Mouse (Mus musculus) left cerebral cortex, postnatal 4 days (tissue): ENCODE measurements around the gene Tcirg1. TPM values are rescaled to one million over a fixed set of nuclear protein-coding genes. Genes with fewer than 3 reads are reported as not detected.
A peak's percentile ranks its signal among the peaks of the same experiment; 100 is the strongest.

Experiments used
- DNase-seq: peaks from one replicate; pipeline ENCODE4 v3.0.0-alpha.2; 2022
- intact Hi-C: fragments of 180-260 bp; cut with DNase I; formaldehyde crosslinking; loops from one replicate; pipeline ENCODE4 v1.15.1; 2025
- total RNA-seq, 2 experiments: library from RNA; stranded (reverse); gene quantifications; 2 replicates each; pipeline ENCODE4 v1.2.3; 2021

Tcirg1 gene
- total RNA-seq: 10 to 100 TPM; 24.0 to 27.9 TPM

DNA sequence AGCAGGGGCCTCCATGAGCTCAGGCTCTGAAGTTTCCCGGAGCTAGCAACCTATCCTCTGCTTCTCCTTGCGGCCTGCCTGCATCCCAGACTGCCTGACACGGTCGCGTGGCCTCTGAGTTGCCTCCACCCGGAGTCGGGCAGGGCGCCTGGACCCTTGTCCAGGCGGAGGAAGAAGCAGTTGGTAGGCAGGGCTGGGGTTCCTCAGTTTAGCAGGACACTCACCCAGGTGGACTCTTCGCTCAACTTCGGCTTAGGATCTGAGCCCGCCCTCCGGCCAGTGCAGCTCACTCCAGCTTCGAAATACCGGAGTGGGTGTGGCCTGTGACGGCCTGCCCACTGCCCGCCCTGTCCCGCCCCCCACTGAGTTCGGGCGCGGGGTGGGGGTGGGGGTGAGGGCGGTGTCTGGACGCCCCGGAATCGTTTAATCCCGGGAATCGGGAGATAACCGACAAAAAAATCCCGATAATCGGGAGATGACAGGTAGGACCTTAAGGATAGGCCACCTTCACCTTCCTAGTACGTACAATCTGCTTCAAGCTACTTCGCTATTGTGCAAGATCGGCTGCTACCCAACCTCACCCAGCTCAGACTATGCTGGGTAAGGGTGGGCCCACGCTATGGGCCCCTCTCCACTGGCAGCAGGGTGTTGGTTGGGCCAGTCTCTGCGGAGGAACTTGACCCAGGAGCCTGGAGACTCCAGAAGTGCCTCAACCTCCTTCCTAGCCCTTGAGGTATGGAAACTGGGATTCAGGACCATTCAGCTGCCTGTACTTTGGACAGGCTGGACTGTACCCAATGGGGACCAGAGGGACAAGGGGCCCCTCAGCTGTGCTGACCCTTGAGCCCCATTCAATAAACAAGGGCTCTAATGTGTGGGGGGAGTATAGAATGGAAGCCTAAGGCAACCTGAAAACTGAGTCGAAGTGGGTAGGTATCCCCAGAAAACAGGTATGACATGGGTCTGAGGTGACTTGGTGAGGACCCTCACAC lies at the start of gene Tcirg1:
Gene Tcirg1, minus strand, starts transcription at position 339 of the 992 bp plus-strand sequence.
- DNase-seq: peak; percentile 57
- intact Hi-C loops: no loop called here

- no peak for DNase-seq
- intact Hi-C loops: loop anchor here (10.0 kb wide), 1 partner anchor 129 kb away; the partner anchor contains the start of gene Cabp2
These were observed 48.9 kb upstream of the Tcirg1 start for GRCm38 (mm10) chr19:3955804-3956203.

- DNase-seq: no peak
- intact Hi-C loops: loop anchor here (10.0 kb wide), 1 partner anchor 130 kb away; the partner anchor contains the start of gene Cabp2
These were observed 48.1 kb upstream of the Tcirg1 start for GRCm38 (mm10) chr19:3955033-3955432.

- no peak for DNase-seq
- intact Hi-C loops: loop anchor here (10.0 kb wide), 1 partner anchor 133 kb away; the partner anchor contains the start of gene Cabp2
These were observed 45.2 kb upstream of the Tcirg1 start for GRCm38 (mm10) chr19:3952099-3952498.

GRCm38 (mm10) chr19:3951461-3951860 lies 44.5 kb upstream of the Tcirg1 start:
- intact Hi-C loops: loop anchor here (10.0 kb wide), 1 partner anchor 133 kb away; the partner anchor contains the start of gene Cabp2
- no peak for DNase-seq

GRCm38 (mm10) chr19:3950331-3950730 lies 43.4 kb upstream of the Tcirg1 start:
- intact Hi-C loops: loop anchor here (10.0 kb wide), 1 partner anchor 134 kb away; the partner anchor contains the start of gene Cabp2

DNA sequence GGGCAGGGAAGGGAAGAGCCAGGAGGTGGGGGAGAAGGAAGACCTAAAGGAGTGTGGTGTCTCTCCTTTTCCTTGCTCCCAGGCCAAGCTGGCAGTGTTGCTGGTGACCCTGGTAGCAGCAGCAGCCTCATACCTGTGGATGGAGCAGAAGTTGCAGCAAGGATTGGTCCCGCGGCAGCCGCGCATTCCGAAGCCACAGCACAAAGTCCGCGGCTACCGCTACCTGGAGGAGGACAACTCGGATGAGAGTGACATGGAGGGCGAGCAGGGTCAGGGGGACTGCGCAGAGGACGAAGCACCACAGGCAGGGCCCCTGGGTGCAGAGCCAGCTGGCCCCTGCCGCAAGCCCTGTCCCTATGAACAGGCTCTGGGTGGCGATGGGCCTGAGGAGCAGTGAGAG lies 41.6 kb upstream of the Tcirg1 start:
- intact Hi-C loops: no loop called here
- DNase-seq: no peak

More at GRCm38 (mm10) chr19:3950331-3950730, 43.4 kb upstream of the Tcirg1 start:
- no peak for DNase-seq

- intact Hi-C loops: no loop called here
- DNase-seq: no peak
These were observed 40.9 kb upstream of the Tcirg1 start for GRCm38 (mm10) chr19:3947813-3948212.

DNA sequence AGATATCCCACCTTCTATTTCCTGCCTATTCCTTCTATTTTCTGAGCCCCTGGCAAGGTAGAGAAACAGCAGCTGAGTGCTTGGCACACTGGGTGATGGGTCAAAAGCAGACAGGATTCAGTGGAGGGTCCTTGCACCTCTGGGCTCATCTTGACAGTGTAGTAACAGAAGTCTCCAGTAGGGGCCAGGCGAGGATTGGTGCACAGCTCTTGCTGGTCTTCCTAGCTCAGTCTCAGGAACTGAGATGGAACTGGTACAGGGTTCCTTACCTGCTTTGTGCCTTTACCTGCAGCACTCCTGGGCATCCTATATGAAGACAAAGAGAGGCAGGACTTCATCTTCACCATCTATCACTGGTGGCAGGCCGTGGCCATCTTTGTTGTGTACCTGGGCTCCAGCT lies 39.8 kb upstream of the Tcirg1 start:
- peak; percentile 71 for DNase-seq
- intact Hi-C loops: no loop called here

GRCm38 (mm10) chr19:3945872-3946564 lies 39.1 kb upstream of the Tcirg1 start:
- no peak for DNase-seq
- intact Hi-C loops: no loop called here

DNA sequence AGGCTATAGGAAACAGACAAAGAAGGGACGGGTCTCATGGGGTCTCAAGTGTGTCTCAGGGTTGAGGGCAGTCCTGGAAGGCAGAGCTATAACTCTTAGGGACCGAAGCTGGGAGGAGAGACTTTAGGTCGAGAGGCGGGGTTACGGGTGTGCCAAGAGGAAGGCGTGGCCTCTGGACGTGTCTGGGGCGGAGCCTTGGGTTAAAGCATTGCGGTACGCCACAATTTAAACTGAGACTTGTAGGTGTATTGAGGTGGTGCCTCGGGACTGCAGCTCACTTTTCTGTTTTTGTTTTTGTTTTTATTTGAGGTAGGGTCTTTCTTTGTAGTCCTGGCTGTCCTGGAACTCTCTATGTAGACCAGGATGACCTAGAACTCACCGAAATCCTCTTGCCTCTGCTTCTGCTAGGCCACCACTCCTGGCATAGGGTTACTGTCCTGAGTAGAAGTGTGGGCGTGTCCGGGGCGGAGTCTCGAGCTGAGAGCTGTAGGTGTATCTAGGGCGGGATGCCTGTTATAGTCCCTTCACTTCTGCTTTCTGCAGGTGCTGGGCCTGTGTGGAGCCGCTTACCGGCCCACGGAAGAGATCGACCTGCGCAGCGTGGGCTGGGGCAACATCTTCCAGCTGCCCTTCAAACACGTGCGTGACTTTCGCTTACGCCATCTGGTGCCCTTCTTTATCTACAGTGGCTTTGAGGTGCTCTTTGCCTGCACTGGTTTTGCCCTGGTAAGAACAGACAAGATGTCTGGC lies 36.2 kb upstream of the Tcirg1 start:
- intact Hi-C loops: no loop called here
- no peak for DNase-seq

DNA sequence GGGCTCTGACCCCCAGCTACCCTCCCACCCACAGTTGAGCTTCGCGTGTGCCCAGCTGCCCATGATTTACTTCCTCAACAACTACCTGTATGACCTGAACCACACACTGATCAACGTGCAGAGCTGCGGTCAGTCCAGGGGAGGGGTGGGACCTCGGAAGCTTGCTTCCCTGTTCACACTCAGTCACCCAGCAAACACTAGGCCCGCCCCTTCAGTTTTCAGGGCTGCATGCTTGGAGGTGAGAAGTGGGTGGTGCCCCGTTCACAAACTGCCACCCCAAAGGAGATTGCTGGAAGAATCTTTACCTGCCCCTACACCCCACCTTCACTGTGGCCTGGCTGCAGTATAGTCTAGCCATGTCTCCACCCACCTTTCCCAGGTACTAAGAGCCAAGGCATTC lies 35.4 kb upstream of the Tcirg1 start:
- intact Hi-C loops: no loop called here
- DNase-seq: no peak

GRCm38 (mm10) chr19:3935896-3936850 lies 29.2 kb upstream of the Tcirg1 start:
- intact Hi-C loops: no loop called here
- peak; percentile 41 for DNase-seq

DNA sequence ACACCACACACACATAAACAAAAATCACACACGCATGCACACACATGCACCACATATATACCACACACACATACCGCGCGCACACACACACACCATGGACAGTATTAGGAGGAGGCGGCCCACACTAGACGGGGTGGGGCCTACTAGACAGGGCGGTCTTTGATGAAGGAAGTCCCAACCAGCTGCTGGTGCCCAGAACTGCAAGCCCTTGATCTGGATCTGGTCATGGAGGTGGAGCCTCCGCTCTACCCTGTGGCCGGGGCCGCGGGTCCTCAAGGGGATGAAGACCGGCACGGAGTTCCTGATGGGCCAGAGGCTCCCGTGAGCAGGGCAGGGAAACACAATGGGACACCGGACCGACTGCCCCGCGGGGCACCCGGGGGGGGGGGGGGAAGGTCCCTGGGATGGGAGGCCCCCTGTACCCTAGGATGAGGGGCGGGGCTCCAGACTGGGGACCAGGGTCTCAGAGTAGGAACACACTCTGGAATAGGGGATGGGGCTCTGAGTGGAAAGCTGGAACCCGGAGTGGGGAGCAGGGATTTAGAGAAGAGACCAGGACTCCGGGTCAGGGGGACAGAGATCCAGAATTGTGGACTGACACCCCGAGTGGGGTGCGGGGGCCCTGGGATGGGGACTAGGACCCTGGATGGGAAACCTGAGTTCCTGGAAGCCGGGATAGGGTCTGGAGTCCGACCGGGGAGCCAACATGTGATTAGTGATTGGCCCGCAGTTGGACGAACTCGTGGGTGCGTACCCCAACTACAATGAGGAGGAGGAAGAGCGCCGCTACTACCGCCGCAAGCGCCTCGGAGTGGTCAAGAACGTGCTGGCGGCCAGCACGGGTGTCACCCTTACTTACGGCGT lies 28.3 kb upstream of the Tcirg1 start, which contains the start of gene Unc93b1:
Gene Unc93b1, plus strand, starts transcription at position 155 of the 864 bp plus-strand sequence.
- intact Hi-C loops: no loop called here
- DNase-seq: no peak

DNA sequence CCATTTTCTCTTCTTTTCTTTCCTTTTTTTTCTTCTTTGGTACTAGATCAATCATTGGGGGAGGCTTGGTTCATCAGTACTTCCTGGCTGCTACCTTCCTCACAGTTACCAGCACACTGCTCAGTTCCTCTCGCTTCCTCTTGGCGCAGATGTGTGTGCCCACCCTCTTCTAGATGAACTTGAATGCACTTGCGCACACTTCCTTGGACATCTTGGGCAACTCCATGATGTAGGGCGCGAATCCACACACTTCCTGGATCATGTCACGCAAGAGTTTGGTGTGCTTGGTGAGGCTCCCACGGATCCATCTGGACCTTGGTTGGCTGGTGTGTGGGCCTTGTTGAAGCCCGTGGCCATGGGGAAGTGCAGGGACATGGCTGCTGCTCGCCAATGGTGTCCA lies 24.8 kb upstream of the Tcirg1 start:
- intact Hi-C loops: no loop called here

DNA sequence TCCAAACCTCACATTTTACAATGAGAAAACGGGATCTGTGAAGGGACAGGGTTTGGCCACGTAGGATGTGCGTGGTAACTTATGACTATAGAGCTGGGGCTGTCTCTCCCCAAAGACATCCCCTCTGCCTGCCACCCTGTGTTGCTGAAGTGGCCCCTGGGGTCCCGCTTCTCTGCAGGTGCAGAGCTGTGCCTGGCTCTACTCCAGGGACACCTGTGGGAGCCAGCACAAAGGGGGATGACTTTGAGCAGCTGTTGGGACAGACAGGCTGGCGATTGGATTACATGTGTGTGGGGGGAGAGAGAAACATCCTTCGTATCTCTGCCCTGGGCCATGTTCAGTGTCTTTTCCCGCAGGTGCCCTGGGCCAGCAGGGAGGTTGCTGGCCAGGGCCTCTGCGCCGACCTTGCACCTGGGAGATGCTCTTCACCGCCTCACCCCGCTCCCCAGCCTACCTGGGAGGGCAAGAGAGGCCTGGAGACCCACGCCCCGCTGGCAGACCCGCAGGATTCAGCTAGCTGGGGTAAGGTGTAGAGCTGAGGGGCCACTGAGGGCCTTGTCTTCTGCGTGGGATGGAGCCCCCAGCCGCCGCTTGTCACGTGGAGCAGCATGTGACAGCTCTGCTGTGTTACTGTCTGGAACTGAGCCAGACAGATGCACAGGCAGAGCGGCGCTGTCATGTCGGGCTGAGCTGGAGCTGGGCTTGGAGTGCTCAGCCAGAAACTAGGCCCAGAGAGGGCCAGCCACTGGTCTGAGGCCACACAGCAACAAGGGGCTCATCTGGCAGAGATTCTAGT lies 23.5 kb upstream of the Tcirg1 start:
- intact Hi-C loops: no loop called here
- no peak for DNase-seq

More for the DNA sequence above, 24.8 kb upstream of the Tcirg1 start:
- no peak for DNase-seq

- peak; percentile 82 for DNase-seq
- intact Hi-C loops: no loop called here
These were observed 22.4 kb upstream of the Tcirg1 start, which contains the start of gene Aldh3b1 for GRCm38 (mm10) chr19:3929211-3929941. Gene Aldh3b1 (minus strand): TSS chr19:3929808.
